Mouse (Mus musculus) lung, postnatal 0 days (tissue): ENCODE measurements around the gene Fdps.

Experiments used
- CTCF ChIP-seq: IDR thresholded peaks from 2 replicates; pipeline ENCODE4 v1.5.1; 2016; ENCODE audit warnings: antibody characterized with exemption, mild to moderate bottlenecking
- EP300 ChIP-seq: IDR thresholded peaks from 2 replicates; pipeline ENCODE4 v1.6.1; 2016; ENCODE audit warnings: antibody characterized with exemption, mild to moderate bottlenecking, control low read depth

DNA sequence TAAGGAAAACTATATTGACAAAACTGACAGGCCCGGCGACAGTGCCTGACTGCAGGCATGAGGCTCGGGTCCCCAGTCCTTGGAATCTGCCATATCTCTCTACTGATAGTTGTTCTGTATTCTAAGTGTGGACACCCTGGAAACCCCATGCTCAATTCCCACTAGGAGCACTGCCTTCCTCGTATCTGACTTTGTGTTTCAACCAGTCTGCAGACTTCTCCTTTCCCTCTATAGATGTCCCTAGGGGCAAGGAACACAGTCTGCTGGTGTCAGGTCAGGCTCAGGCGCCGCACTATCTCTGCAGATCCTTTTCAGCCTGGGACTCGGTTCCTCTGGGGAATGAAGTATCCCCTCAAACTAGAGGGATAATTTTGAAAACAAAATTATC, 31.3 kb upstream of the Fdps start:
- TF ChIP-seq CTCF (no peak), EP300 (no peak)
